Mouse (Mus musculus) CD4-positive, CD25-positive, alpha-beta regulatory T cell, adult 2 months (primary cell): ENCODE measurements around the gene Adamts2.

Experiments
- DNase-seq: peaks from one replicate; pipeline ENCODE4 v3.0.0-alpha.2; 2012; ENCODE audit warnings: low read depth, low spot score

Adamts2 gene

GRCm38 (mm10) chr11:50733146-50733545, 131.3 kb downstream of the Adamts2 start:
- no peak for DNase-seq

GRCm38 (mm10) chr11:50734129-50734528, 132.2 kb downstream of the Adamts2 start:
- DNase-seq = no peak

- DNase-seq = no peak
Measured at GRCm38 (mm10) chr11:50736548-50736947, 134.7 kb downstream of the Adamts2 start.

- DNase-seq = no peak
Measured at GRCm38 (mm10) chr11:50738436-50738835, 136.6 kb downstream of the Adamts2 start.

GRCm38 (mm10) chr11:50739453-50739852, 137.6 kb downstream of the Adamts2 start:
- no peak for DNase-seq

GRCm38 (mm10) chr11:50742146-50742545, 140.3 kb downstream of the Adamts2 start:
- no peak for DNase-seq

- no peak for DNase-seq
Measured at GRCm38 (mm10) chr11:50744971-50745370, 143.1 kb downstream of the Adamts2 start.

- no peak for DNase-seq
Measured at GRCm38 (mm10) chr11:50746508-50746907, 144.6 kb downstream of the Adamts2 start.

- no peak for DNase-seq
Measured at GRCm38 (mm10) chr11:50750983-50751585, 149.2 kb downstream of the Adamts2 start.

GRCm38 (mm10) chr11:50757741-50758140, 155.9 kb downstream of the Adamts2 start:
- DNase-seq = no peak

- DNase-seq = no peak
Measured at GRCm38 (mm10) chr11:50766461-50766860, 164.6 kb downstream of the Adamts2 start.

GRCm38 (mm10) chr11:50767039-50767438, 165.2 kb downstream of the Adamts2 start:
- peak; percentile 54 for DNase-seq

GRCm38 (mm10) chr11:50768995-50769749, 167.3 kb downstream of the Adamts2 start:
- peak; percentile 77 for DNase-seq

- DNase-seq = no peak
Measured at GRCm38 (mm10) chr11:50771006-50771405, 169.1 kb downstream of the Adamts2 start.

GRCm38 (mm10) chr11:50797674-50798073, 195.8 kb downstream of the Adamts2 start:
- no peak for DNase-seq

GRCm38 (mm10) chr11:50798836-50799235, 197.0 kb downstream of the Adamts2 start:
- DNase-seq = peak; percentile 48

GRCm38 (mm10) chr11:50814233-50814632, 212.3 kb downstream of the Adamts2 start:
- no peak for DNase-seq

- DNase-seq = no peak
Measured at GRCm38 (mm10) chr11:50826214-50826613, 224.3 kb downstream of the Adamts2 start.

GRCm38 (mm10) chr11:50827010-50827953, 225.4 kb downstream of the Adamts2 start, which contains the start of gene Zfp354c:
Gene Zfp354c (minus strand): TSS chr11:50827724.
- DNase-seq = peak; percentile 81

GRCm38 (mm10) chr11:50835727-50836126, 233.8 kb downstream of the Adamts2 start:
- DNase-seq = peak; percentile 75

GRCm38 (mm10) chr11:50841023-50841735, 239.3 kb downstream of the Adamts2 start, which contains the start of gene Zfp879:
Gene Zfp879 (minus strand): TSS chr11:50841552.
- peak; percentile 89 for DNase-seq
